28 mouse cellular contexts compared by ENCODE assay signal in the genomic region with DNA sequence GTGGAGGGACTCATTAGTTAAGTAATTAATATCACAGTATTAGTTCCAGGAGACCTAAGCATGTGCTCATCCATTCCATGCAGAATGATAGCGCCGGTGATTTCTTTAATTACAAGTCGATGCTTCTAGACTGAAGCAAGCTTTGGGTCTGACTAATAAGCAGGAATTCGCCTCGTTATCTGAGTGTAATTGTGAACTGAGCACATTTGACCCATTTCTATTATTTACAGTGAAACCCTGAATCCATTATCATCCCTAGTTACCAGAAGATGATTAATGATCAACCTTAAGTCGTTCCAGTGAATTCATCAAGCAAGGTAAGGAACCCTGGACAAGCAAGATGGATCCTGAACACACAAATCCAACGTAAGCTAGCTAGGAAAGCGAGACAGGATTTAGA.
DNase-seq lines count a peak whose midpoint lies in the region; ATAC-seq and TF ChIP-seq lines count a peak whose summit lies in the region.
"Had no signal": no experiment of that assay in that cellular context is flagged by ENCODE, and none has a peak within 500 bp of the region (broad histone marks: within the 10 kb centered on the region; RNA-seq: fewer than 3 reads in every experiment).

No protein-coding gene starts in this region.

- no peaks in the 10 kb centered on the region for H3K36me3 ChIP-seq in kidney, adult 2 months (ENCODE audit: control insufficient read depth, insufficient read depth, low read length)
- no peaks in the 10 kb centered on the region for H3K36me3 ChIP-seq in kidney, embryonic 16.5 days (ENCODE audit: insufficient read depth, low read length)
- H3K36me3 ChIP-seq: forebrain, embryonic 10.5 days; heart, embryonic 12.5 days; heart, embryonic 15.5 days; hindbrain, embryonic 10.5 days had no signal

- ATAC-seq in kidney, embryonic 16.5 days (ENCODE audit: low FRiP score, low TSS enrichment): no peak
- peak; percentile 91 for ATAC-seq in Patski
- ATAC-seq: CD4-positive, CD25-positive, alpha-beta regulatory T cell, adult 4 months; forebrain, embryonic 13.5 days; forebrain, postnatal 0 days; hindbrain, postnatal 0 days; inflammation-experienced regulatory T-cells, adult 6 months; intestine, embryonic 16.5 days had no signal

- peak; percentile 45 for DNase-seq in kidney, adult 2 months
- DNase-seq in Muller cell, postnatal 12 days (ENCODE audit: inconsistent ontology term): peak; percentile 85
- DNase-seq in Patski (ENCODE audit: low read depth, low spot score): peak; percentile 61
- peak; percentile 64 for DNase-seq in retina, postnatal 1 day
- DNase-seq in urinary bladder, adult 2 months (ENCODE audit: low spot score): no peak
- DNase-seq in gastrocnemius, adult 18-20 months (ENCODE audit: low spot score): no peak
- DNase-seq: adrenal gland, postnatal 10 days; adrenal gland, postnatal 36 days; cerebellum, adult 11-12 months; cerebellum, adult 8-10 months; cerebellum, postnatal 10 days; cerebellum, postnatal 36 days; embryo, embryonic 11 days; forebrain, postnatal 0 days; gastrocnemius, postnatal 25 days; heart, adult 18-20 months; heart, postnatal 10 days; heart, postnatal 36 days had no signal

- no peak for TF ChIP-seq POLR2A in kidney, adult 2 months (IDR thresholded peaks at IDR 0.05; ENCODE audit: low read depth, low read length)

- no peak overlapping the region for H3K4me3 ChIP-seq in kidney, adult 2 months (ENCODE audit: insufficient read depth, low read depth, low read length)
- H3K4me3 ChIP-seq in kidney, embryonic 16.5 days (ENCODE audit: low read length): no peak overlapping the region
- H3K4me3 ChIP-seq: forebrain, embryonic 10.5 days; forebrain, embryonic 13.5 days; heart, embryonic 12.5 days; heart, embryonic 15.5 days; hindbrain, embryonic 10.5 days had no signal

- POLR2A ChIA-PET in Patski (lab: Charles Lee): no interaction called here

- CTCF ChIA-PET in Patski (lab: Charles Lee): interaction anchor here (1.0 to 1.8 kb wide), 3 partner anchors 10 to 14 kb away, joined by 3 to 5 read pairs (median 3); no protein-coding TSS in a partner anchor

- no peaks in the 10 kb centered on the region for H3K27me3 ChIP-seq in kidney, adult 2 months (replicated peaks; ENCODE audit: control insufficient read depth, insufficient read depth, low read length)
- no peaks in the 10 kb centered on the region for H3K27me3 ChIP-seq in kidney, embryonic 16.5 days (ENCODE audit: insufficient read depth, low read length)
- H3K27me3 ChIP-seq in Patski: no peaks in the 10 kb centered on the region
- H3K27me3 ChIP-seq: forebrain, embryonic 13.5 days; heart, embryonic 12.5 days; heart, embryonic 15.5 days had no signal

- no peaks in the 10 kb centered on the region for H3K4me1 ChIP-seq in kidney, adult 2 months (ENCODE audit: control insufficient read depth, insufficient read depth, low read length)
- no peaks in the 10 kb centered on the region for H3K4me1 ChIP-seq in kidney, embryonic 16.5 days (ENCODE audit: insufficient read depth, low read length)
- H3K4me1 ChIP-seq: heart, embryonic 12.5 days; heart, embryonic 15.5 days; hindbrain, embryonic 10.5 days had no signal

- no peak for TF ChIP-seq CTCF in kidney, adult 2 months (conservative IDR thresholded peaks at IDR 0.05; ENCODE audit: insufficient read depth, insufficient read length, low read depth, low read length)
- TF ChIP-seq CTCF in Patski (IDR thresholded peaks at IDR 0.05): no peak

- in situ Hi-C loops in Patski (cut with MboI; ENCODE audit: low pct_unique_long_range_greater_than_20kb): no loop called here

- 44% methylated on average over 8 of the region's 8 CpGs for WGBS in kidney, adult 2 months
- 66% methylated on average over 8 of the region's 8 CpGs for WGBS in kidney, embryonic 16.5 days

- no peak overlapping the region for H3K9ac ChIP-seq in kidney, embryonic 16.5 days (replicated peaks; ENCODE audit: low read length)
- H3K9ac ChIP-seq: forebrain, embryonic 13.5 days; forebrain, postnatal 0 days; heart, embryonic 12.5 days; heart, embryonic 15.5 days had no signal

- H3K27ac ChIP-seq in kidney, adult 2 months (ENCODE audit: insufficient read depth, low read depth, low read length): no peak overlapping the region
- H3K27ac ChIP-seq in kidney, embryonic 16.5 days (ENCODE audit: low read length): no peak overlapping the region
- H3K27ac ChIP-seq: forebrain, embryonic 10.5 days; forebrain, embryonic 13.5 days; heart, embryonic 15.5 days; hindbrain, embryonic 10.5 days; hindbrain, postnatal 0 days had no signal

- no peaks in the 10 kb centered on the region for H3K9me3 ChIP-seq in kidney, embryonic 16.5 days (ENCODE audit: low read length)
- H3K9me3 ChIP-seq: forebrain, embryonic 10.5 days; forebrain, embryonic 13.5 days; heart, embryonic 12.5 days; heart, embryonic 15.5 days; hindbrain, embryonic 10.5 days had no signal

- H3K4me2 ChIP-seq in kidney, embryonic 16.5 days (replicated peaks; ENCODE audit: low read depth, low read length): no peak overlapping the region
- H3K4me2 ChIP-seq: forebrain, embryonic 13.5 days; heart, embryonic 12.5 days; heart, embryonic 15.5 days had no signal

Comparison
In these comparisons a context has a peak if more than half of its experiments do, and no peak if none do; other contexts are left out.
1. DNase-seq: peak in kidney, adult 2 months (single experiment), Muller cell, postnatal 12 days (single experiment), Patski (single experiment) and retina, postnatal 1 day (single experiment); none in urinary bladder, adult 2 months (single experiment) and gastrocnemius, adult 18-20 months (single experiment).